Mouse (Mus musculus) ES-E14 (cell line): ENCODE results near the gene Msx3.

ENCODE experiments used
- CHD2 ChIP-seq: IDR thresholded peaks from 2 replicates; pipeline ENCODE4 v1.6.1; 2014; ENCODE audit warnings: mild to moderate bottlenecking, low read depth, low read length, inconsistent platforms
- HCFC1 ChIP-seq: IDR thresholded peaks from 2 replicates; pipeline ENCODE4 v1.6.1; 2012; ENCODE audit warnings: low read length, inconsistent platforms, borderline replicate concordance; ENCODE audit not compliant: insufficient read depth
- MAFK ChIP-seq: IDR thresholded peaks from 2 replicates; pipeline ENCODE4 v1.6.1; 2014; ENCODE audit warnings: mild to moderate bottlenecking, low read depth, low read length, inconsistent platforms; ENCODE audit not compliant: insufficient read depth
- ZC3H11A ChIP-seq: IDR thresholded peaks from 2 replicates; pipeline ENCODE4 v1.6.1; 2012; ENCODE audit warnings: low read depth, mild to moderate bottlenecking, inconsistent platforms, low read length, borderline replicate concordance
- ZNF384 ChIP-seq: IDR thresholded peaks from 2 replicates; pipeline ENCODE4 v1.6.1; 2012; ENCODE audit warnings: low read depth, low read length, inconsistent platforms

DNA sequence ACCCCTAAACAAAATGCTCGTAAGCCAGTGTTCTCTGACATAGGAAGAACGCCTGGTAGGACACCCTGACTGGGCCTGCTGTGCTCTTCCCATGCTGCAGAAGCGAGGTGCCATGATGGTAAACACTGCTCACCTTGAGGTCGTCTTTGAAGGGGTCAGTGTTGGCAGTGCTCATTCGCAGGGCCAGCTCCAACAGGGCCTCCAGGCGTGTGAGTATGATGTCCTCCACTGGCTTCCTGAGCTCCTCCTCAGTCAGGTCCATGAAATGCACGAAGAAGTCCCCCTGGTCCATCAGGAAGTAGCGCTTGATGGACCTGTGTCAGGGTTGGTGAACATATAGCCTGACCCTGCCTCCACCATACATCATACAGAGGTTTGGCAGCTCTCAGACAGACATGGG is 44.2 kb downstream of the Msx3 start:
- TF ChIP-seq ZNF384 (no peak), HCFC1 (no peak), ZC3H11A (no peak), CHD2 (no peak), MAFK (no peak)
